Mouse (Mus musculus) liver, embryonic 11.5 days (tissue): ENCODE data around the gene Ccser2. TPM values are rescaled to one million over a fixed set of nuclear protein-coding genes. Genes with fewer than 3 reads are reported as not detected.

Experiments
- ATAC-seq: fragments of 200-750 bp; cut with Nextera tagmentation; replicated peaks from 2 replicates; pipeline ENCODE4 v1.8.0; 2017; ENCODE audit warnings: moderate number of reproducible peaks, mild to moderate bottlenecking, moderate TSS enrichment, moderate library complexity; ENCODE audit not compliant: low FRiP score
- DNase-seq: peaks from one replicate; pipeline ENCODE4 v3.0.0-alpha.2; 2017; ENCODE audit warnings: low spot score
- H3K27ac ChIP-seq: fragments of 300-500 bp; sonication (generic); 2 replicates; pipeline ENCODE4 v1.5.1; 2014; ENCODE audit warnings: mild to moderate bottlenecking, low read depth, low read length, control low read depth
- H3K27me3 ChIP-seq: fragments of 300-500 bp; sonication (generic); replicated peaks from 2 replicates; pipeline ENCODE4 v1.6.1; 2014; ENCODE audit warnings: low read length, mixed read lengths; ENCODE audit not compliant: control insufficient read depth, insufficient read depth
- H3K36me3 ChIP-seq: fragments of 300-500 bp; sonication (generic); 2 replicates; pipeline ENCODE4 v1.6.1; 2014; ENCODE audit warnings: mild to moderate bottlenecking, low read length, moderate library complexity, mixed read lengths; ENCODE audit not compliant: control insufficient read depth, insufficient read depth
- H3K4me1 ChIP-seq: fragments of 300-500 bp; sonication (generic); replicated peaks from 2 replicates; pipeline ENCODE4 v1.6.1; 2014; ENCODE audit warnings: low read length, mixed read lengths; ENCODE audit not compliant: control insufficient read depth, insufficient read depth
- H3K4me2 ChIP-seq: fragments of 300-500 bp; sonication (generic); 2 replicates; pipeline ENCODE4 v1.6.1; 2014; ENCODE audit warnings: mild to moderate bottlenecking, control low read depth, moderate library complexity
- H3K4me3 ChIP-seq: fragments of 300-500 bp; sonication (generic); 2 replicates; pipeline ENCODE4 v1.5.1; 2014; ENCODE audit warnings: low read depth, low read length, control low read depth
- H3K9ac ChIP-seq: fragments of 300-500 bp; sonication (generic); 2 replicates; pipeline ENCODE4 v1.6.1; 2014; ENCODE audit warnings: low read depth, low read length, control low read depth
- H3K9me3 ChIP-seq: fragments of 300-500 bp; sonication (generic); 2 replicates; pipeline ENCODE4 v1.6.1; 2016; ENCODE audit warnings: low read length, inconsistent platforms, mixed read lengths; ENCODE audit not compliant: control insufficient read depth
- whole genome bisulfite sequencing: fragments of 180-500 bp; shearing (Covaris S2); extraction: QIAGEN DNeasy Blood & Tissue Kit; methylation state at CpG from one replicate; pipeline ENCODE4 v1.1.7; 2014; 5-methylcytosine and 5-hydroxymethylcytosine counted together
- polyA plus RNA-seq: library from polyadenylated mRNA; unstranded; fragments of >200 nt; fragmentation: Nextera tagmentation; extraction: Ambion mirVana; gene quantifications from 2 replicates; pipeline ENCODE4 v1.2.1, GENCODE M21; 2014

Ccser2 gene
- polyA plus RNA-seq, 1 experiment from 2014 or later, result 11.1 TPM

DNA sequence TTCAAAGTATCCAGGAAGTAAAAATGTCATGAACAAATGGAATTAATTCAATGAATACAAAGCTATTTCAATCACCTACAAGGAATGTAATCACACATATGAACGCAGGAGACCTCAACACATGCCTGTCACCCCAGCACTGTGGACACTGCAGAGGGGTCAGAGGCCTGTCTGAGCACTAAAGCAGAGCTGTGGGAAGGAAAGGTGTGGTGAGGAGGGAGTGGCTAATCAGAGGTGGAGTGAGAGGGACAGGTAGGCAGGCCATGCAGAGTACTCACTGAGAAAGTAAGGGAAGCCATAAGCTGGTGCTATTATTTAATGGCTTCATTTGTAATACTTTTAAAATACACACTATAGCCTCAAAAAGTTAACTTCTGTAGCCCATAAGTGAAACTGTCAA, 64.4 kb downstream of the Ccser2 start:
- H3K9ac ChIP-seq, result no peak overlapping the region
- no peaks in the 10 kb centered on the region for H3K4me1 ChIP-seq
- H3K36me3 ChIP-seq, result 0 out of 2 replicates have a peak, but pooled peaks cover 2% of the 10 kb centered on the region
- DNase-seq (no peak), ATAC-seq (no peak)
- H3K4me3 ChIP-seq, result no peak overlapping the region
- WGBS, result 79% methylated on average over 1 of the region's 1 CpGs
- no peaks in the 10 kb centered on the region for H3K9me3 ChIP-seq
- no peak overlapping the region for H3K4me2 ChIP-seq
- H3K27ac ChIP-seq, result no peak overlapping the region
- H3K27me3 ChIP-seq, result no peaks in the 10 kb centered on the region

DNA sequence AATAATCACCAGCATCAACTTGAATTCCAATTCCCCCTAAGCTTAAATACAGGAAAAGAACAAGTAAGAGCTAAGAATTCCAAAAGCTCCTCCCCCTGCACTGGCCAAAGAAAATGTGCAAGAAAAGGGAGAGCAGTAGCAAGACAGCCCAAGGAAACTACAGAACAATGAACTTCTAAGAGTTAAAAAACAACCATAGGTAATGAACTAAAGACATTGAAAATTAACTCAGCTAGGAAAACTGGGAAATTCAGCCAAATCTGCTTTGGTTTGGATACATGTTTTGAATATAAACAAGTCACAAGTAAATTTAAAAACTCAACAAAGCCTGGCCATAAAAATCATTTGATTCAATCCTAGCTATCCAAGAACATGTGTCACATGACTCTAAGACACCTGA, 67.7 kb downstream of the Ccser2 start:
- H3K27ac ChIP-seq, result no peak overlapping the region
- no peak for ATAC-seq
- H3K9ac ChIP-seq, result no peak overlapping the region
- no peaks in the 10 kb centered on the region for H3K4me1 ChIP-seq
- 0 out of 2 replicates have a peak, but pooled peaks cover 2% of the 10 kb centered on the region for H3K36me3 ChIP-seq
- H3K9me3 ChIP-seq, result no peaks in the 10 kb centered on the region
- H3K4me2 ChIP-seq, result no peak overlapping the region
- no peak for DNase-seq
- H3K27me3 ChIP-seq, result no peaks in the 10 kb centered on the region
- H3K4me3 ChIP-seq, result no peak overlapping the region

DNA sequence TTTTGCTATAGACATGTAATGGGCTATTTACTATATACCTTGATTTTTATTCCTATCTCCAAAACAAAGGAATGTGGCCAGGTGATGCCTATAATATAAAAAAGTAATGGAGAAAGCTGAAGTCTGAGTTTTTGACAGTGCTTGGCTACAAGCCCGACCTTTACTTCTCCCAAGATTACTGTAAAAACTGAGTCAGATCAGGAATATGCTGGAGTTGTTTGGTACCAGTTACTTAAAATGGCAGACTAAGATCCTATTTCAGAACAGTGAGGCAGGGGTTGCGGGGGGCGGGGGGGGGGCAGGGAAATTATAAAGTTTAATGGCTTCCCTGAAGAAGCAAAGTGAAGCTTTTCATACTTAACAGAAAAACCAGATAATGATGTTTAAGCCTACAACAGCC, 73.9 kb downstream of the Ccser2 start:
- DNase-seq (no peak), ATAC-seq (no peak)
- no peak overlapping the region for H3K4me2 ChIP-seq
- no peaks in the 10 kb centered on the region for H3K36me3 ChIP-seq
- no peaks in the 10 kb centered on the region for H3K9me3 ChIP-seq
- no peak overlapping the region for H3K27ac ChIP-seq
- 88% methylated on average over 3 of the region's 3 CpGs for WGBS
- no peak overlapping the region for H3K9ac ChIP-seq
- H3K27me3 ChIP-seq, result no peaks in the 10 kb centered on the region
- H3K4me3 ChIP-seq, result no peak overlapping the region
- no peaks in the 10 kb centered on the region for H3K4me1 ChIP-seq

GRCm38 (mm10) chr14:36892762-36893358, 75.7 kb downstream of the Ccser2 start:
- WGBS, result 82% methylated on average over 2 of the region's 2 CpGs
- DNase-seq, result no peak
- Histone ChIP-seq H3K4me3 (no peak overlapping the region), H3K27me3 (no peaks in the 10 kb centered on the region), H3K4me2 (no peak overlapping the region), H3K36me3 (no peaks in the 10 kb centered on the region), H3K9ac (no peak overlapping the region), H3K27ac (no peak overlapping the region), H3K4me1 (no peaks in the 10 kb centered on the region), H3K9me3 (no peaks in the 10 kb centered on the region)
- ATAC-seq, result no peak

DNA sequence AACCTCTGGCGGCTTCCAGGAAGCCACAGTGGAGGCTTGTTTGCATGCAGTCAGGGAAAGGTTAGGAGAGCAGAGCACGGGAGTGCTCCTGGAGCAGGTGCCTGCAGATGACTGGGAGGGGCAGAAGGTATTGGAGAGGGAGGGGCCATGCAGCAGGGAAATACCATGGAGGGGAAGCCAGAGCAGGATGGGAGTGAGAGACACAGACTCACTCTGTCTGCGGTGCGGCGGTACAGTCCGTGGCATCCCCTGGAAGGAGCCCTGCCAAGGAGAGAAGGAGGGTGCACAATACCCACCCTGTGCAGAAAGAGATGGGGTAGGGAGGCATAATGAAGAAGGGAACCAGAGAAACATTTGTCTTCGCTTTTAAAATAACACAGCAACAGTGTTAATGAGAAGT, 78.4 kb downstream of the Ccser2 start:
- DNase-seq (no peak), ATAC-seq (no peak)
- Histone ChIP-seq H3K9me3 (no peaks in the 10 kb centered on the region), H3K27ac (no peak overlapping the region), H3K36me3 (no peaks in the 10 kb centered on the region), H3K4me3 (no peak overlapping the region), H3K4me1 (no peaks in the 10 kb centered on the region), H3K27me3 (no peaks in the 10 kb centered on the region), H3K9ac (no peak overlapping the region), H3K4me2 (no peak overlapping the region)
- 82% methylated on average over 7 of the region's 7 CpGs for WGBS

DNA sequence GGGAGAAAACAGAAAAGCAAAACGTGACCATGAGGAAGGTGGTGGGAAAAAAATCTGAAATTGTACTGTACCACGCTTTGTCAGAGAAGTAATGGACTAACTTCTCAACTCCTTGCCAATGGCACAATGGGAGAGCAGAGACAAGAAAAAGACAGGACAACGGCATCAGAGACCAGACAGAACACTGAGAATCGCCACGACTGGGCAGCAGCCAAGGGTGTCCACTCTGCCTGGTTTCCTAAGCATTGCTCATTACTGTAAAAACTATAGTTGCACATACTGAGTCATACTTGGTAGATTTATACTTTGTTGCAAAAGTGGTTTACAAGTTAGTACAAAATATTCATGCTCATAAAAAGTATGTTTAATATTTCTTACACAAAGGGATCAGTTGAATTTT, 82.9 kb downstream of the Ccser2 start:
- Histone ChIP-seq H3K4me2 (no peak overlapping the region), H3K9me3 (no peaks in the 10 kb centered on the region), H3K4me3 (no peak overlapping the region), H3K27me3 (no peaks in the 10 kb centered on the region), H3K4me1 (no peaks in the 10 kb centered on the region), H3K36me3 (no peaks in the 10 kb centered on the region), H3K27ac (no peak overlapping the region), H3K9ac (no peak overlapping the region)
- ATAC-seq (no peak), DNase-seq (no peak)
- WGBS, result 84% methylated on average over 5 of the region's 5 CpGs

DNA sequence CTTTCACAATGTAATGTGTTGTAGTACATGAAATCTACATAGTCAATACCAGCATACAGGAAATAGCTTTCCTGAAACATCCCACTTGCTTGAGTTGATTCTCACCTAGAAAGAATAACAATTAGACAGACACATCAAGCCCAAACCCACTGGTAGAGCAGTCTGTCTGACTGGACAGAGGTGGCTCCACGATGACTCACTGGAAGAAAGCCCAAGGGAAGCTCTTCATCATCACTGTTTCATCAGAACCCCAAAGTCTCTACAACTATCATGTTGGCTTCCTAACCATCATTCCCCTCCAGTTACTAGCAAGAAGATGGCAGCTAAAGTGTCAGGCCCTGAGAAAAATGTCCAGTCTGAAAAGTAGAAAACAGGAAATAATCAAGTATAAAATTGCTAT, 83.5 kb downstream of the Ccser2 start:
- Histone ChIP-seq H3K36me3 (no peaks in the 10 kb centered on the region), H3K4me1 (no peaks in the 10 kb centered on the region), H3K9me3 (no peaks in the 10 kb centered on the region), H3K27ac (no peak overlapping the region), H3K4me2 (no peak overlapping the region), H3K27me3 (no peaks in the 10 kb centered on the region), H3K4me3 (no peak overlapping the region), H3K9ac (no peak overlapping the region)
- 93% methylated on average over 1 of the region's 1 CpGs for WGBS
- no peak for ATAC-seq
- no peak for DNase-seq

- no peak for ATAC-seq
- H3K27ac ChIP-seq, result no peak overlapping the region
- H3K27me3 ChIP-seq, result no peaks in the 10 kb centered on the region
- no peaks in the 10 kb centered on the region for H3K4me1 ChIP-seq
- H3K36me3 ChIP-seq, result no peaks in the 10 kb centered on the region
- no peak overlapping the region for H3K9ac ChIP-seq
- DNase-seq, result no peak
- no peaks in the 10 kb centered on the region for H3K9me3 ChIP-seq
- H3K4me2 ChIP-seq, result no peak overlapping the region
- WGBS, result 59% methylated on average over 3 of the region's 3 CpGs
- H3K4me3 ChIP-seq, result no peak overlapping the region
These were observed 85.0 kb downstream of the Ccser2 start for GRCm38 (mm10) chr14:36883576-36883975.

DNA sequence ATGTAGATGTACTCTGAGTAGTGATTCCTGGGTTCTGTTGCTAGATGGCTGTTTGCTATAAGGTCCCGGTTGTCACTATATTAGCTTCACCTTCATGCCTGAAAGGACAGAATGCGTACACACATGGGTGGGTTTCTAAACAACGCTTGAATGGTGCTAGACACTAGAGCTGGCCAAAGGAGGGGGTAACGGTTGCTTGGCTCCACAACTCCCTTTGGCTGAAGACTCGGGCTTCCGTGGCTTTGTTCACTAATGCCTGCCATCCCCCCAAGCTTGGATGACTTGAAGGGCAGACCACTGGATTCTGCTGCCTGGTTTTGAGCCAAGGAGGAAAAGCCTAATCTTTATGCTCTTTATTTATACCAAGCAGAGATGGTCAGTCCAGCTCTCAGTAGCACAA, 98.3 kb downstream of the Ccser2 start:
- Histone ChIP-seq H3K4me2 (no peak overlapping the region), H3K4me3 (no peak overlapping the region), H3K36me3 (no peaks in the 10 kb centered on the region), H3K27me3 (no peaks in the 10 kb centered on the region), H3K27ac (no peak overlapping the region), H3K9me3 (no peaks in the 10 kb centered on the region), H3K9ac (no peak overlapping the region), H3K4me1 (no peaks in the 10 kb centered on the region)
- DNase-seq (no peak), ATAC-seq (no peak)
- WGBS, result 85% methylated on average over 6 of the region's 6 CpGs
